In genomic region chr9:80367520-80368204, GRCm38 (mm10) we compare ENCODE assay signal across 21 mouse cellular contexts.
A peak's percentile ranks its signal among the peaks of the same experiment; 100 is the strongest.
DNase-seq lines count a peak whose midpoint lies in the region; ATAC-seq lines count a peak whose summit lies in the region.
"Had no signal": no experiment of that assay in that cellular context is flagged by ENCODE, and none has a peak within 500 bp of the region (broad histone marks: within the 10 kb centered on the region; RNA-seq: fewer than 3 reads in every experiment).

No protein-coding gene starts in this region.

- intact Hi-C loops in gastrocnemius, postnatal 36 days (cut with DNase I): no loop called here
- intact Hi-C loops in heart, postnatal 14 days (cut with DNase I): no loop called here

- DNase-seq in 416B (ENCODE audit: low read depth) (peak; percentile 3), A20 (ENCODE audit: low read depth, low spot score) (peak; percentile 56)
- no peak for DNase-seq in gastrocnemius, postnatal 36 days
- DNase-seq in heart, postnatal 14 days: no peak
- DNase-seq in B cell, adult 2 months: no peak
- DNase-seq: adrenal gland, adult 8-10 months; adrenal gland, postnatal 14 days; adrenal gland, postnatal 36 days; cerebellum, adult 11-12 months; cerebellum, adult 2 months; cerebellum, adult 9-10 months; cerebellum, postnatal 10 days; cerebellum, postnatal 25 days; embryo, embryonic 11 days had no signal

- peak; percentile 73 for ATAC-seq in granulocyte monocyte progenitor cell, adult 5-6 weeks (replicated peaks; ENCODE audit: poor library complexity, severe bottlenecking)
- peak; percentile 64 for ATAC-seq in megakaryocyte progenitor cell, adult 5-6 weeks (replicated peaks; ENCODE audit: poor library complexity)
- ATAC-seq: activated CD4-positive, CD25-positive, alpha-beta regulatory T cell, adult 4 months; CD4-positive, CD25-positive, alpha-beta regulatory T cell, adult 4 months; forebrain, embryonic 14.5 days; forebrain, embryonic 16.5 days; Patski had no signal

Comparison
In these comparisons a context has a peak if more than half of its experiments do, and no peak if none do; other contexts are left out.
1. DNase-seq: peak in 416B (single experiment) and A20 (single experiment); none in gastrocnemius, postnatal 36 days (0 of 2), heart, postnatal 14 days (0 of 2) and B cell, adult 2 months (0 of 2).